Mouse (Mus musculus) heart, embryonic 13.5 days (tissue): ENCODE measurements around the gene Tmem116. TPM values are rescaled to one million over a fixed set of nuclear protein-coding genes. Genes with fewer than 3 reads are reported as not detected.
A peak's percentile ranks its signal among the peaks of the same experiment; 100 is the strongest.

Source experiments
- ATAC-seq: fragments of 200-750 bp; cut with Nextera tagmentation; 2 replicates; pipeline ENCODE4 v1.8.0; 2017; ENCODE audit warnings: moderate TSS enrichment; ENCODE audit not compliant: insufficient number of reproducible peaks, low FRiP score, low TSS enrichment; ENCODE audit errors: extremely low read depth
- H3K27ac ChIP-seq: fragments of 300-500 bp; sonication (generic); replicated peaks from 2 replicates; pipeline ENCODE4 v1.5.1; 2015; ENCODE audit warnings: moderate library complexity, mild to moderate bottlenecking, inconsistent platforms
- H3K27me3 ChIP-seq: fragments of 300-500 bp; sonication (generic); replicated peaks from 2 replicates; pipeline ENCODE4 v1.6.1; 2015; ENCODE audit warnings: mild to moderate bottlenecking, inconsistent platforms
- H3K36me3 ChIP-seq: fragments of 300-500 bp; sonication (generic); 2 replicates; pipeline ENCODE4 v1.6.1; 2015; ENCODE audit warnings: mild to moderate bottlenecking, inconsistent platforms
- H3K4me1 ChIP-seq: fragments of 300-500 bp; sonication (generic); 2 replicates; pipeline ENCODE4 v1.6.1; 2015; ENCODE audit warnings: inconsistent platforms
- H3K4me2 ChIP-seq: fragments of 300-500 bp; sonication (generic); 2 replicates; pipeline ENCODE4 v1.6.1; 2015; ENCODE audit warnings: inconsistent platforms, mild to moderate bottlenecking, moderate library complexity
- H3K4me3 ChIP-seq: fragments of 300-500 bp; sonication (generic); 2 replicates; pipeline ENCODE4 v1.5.1; 2015; ENCODE audit warnings: moderate library complexity, mild to moderate bottlenecking, inconsistent platforms
- H3K9ac ChIP-seq: fragments of 300-500 bp; sonication (generic); 2 replicates; pipeline ENCODE4 v1.6.1; 2015; ENCODE audit warnings: inconsistent platforms, mild to moderate bottlenecking, moderate library complexity
- H3K9me3 ChIP-seq: fragments of 300-500 bp; sonication (generic); 2 replicates; pipeline ENCODE4 v1.6.1; 2016; ENCODE audit warnings: inconsistent platforms
- WGBS: fragments of 180-500 bp; shearing (Covaris S2); methylation state at CpG from one replicate; pipeline ENCODE4 v1.1.7; 2015; ENCODE audit warnings: mixed read lengths; 5-methylcytosine and 5-hydroxymethylcytosine counted together
- polyA plus RNA-seq: library from polyadenylated mRNA; unstranded; fragments of >200 nt; fragmentation: Nextera tagmentation; extraction: Ambion mirVana; gene quantifications from 2 replicates; pipeline ENCODE4 v1.2.1, GENCODE M21; 2015

The Tmem116 gene
- polyA plus RNA-seq, 1 experiment from 2014 or later = 3.9 TPM

DNA sequence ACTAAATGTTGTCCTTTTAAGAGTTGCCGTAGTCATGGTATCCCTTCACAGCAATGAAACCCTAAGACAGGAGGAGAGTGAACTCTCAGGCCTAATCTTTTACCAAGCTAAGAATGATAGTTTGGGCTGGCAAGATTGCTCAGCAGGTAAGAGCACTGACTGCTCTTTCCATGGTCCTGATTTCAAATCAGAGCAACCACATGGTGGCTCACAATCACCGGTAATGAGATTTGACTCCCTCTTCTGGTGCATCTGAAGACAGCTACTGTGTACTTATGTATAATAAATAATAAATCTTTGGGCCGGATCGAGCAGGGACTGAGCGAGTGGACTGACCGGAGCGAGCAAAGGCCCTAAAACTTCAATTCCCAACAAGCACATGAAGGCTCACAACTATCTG is 89.5 kb downstream of the Tmem116 start:
- no peak overlapping the region for H3K27ac ChIP-seq
- no peaks in the 10 kb centered on the region for H3K9me3 ChIP-seq
- H3K27me3 ChIP-seq = no peaks in the 10 kb centered on the region
- no peak overlapping the region for H3K4me3 ChIP-seq
- no peak overlapping the region for H3K9ac ChIP-seq
- H3K36me3 ChIP-seq = peaks cover 25% of the 10 kb centered on the region
- no peak overlapping the region for H3K4me2 ChIP-seq
- ATAC-seq = no peak
- 85% methylated on average over 7 of the region's 7 CpGs for WGBS
- H3K4me1 ChIP-seq = peaks cover 30% of the 10 kb centered on the region

DNA sequence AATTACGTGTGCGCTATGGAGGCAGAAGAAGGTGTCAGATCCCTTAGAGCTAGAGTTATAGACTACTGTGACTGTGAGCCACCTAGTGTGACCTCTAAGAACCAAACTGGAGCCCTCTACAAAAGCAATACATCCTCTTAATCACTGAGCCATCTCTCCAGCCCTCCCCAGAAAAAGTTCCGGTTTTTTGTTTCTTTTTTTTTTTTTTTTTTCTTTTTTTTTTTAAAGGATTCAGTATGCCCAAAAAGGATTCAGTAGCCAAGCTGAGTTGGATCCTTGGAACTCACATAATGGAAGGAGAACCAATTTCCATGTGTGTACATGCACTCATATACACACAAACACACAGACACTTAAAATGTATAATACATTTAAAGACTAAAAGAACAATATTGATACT is 91.7 kb downstream of the Tmem116 start:
- Histone ChIP-seq H3K27me3 (no peaks in the 10 kb centered on the region), H3K9ac (no peak overlapping the region), H3K27ac (no peak overlapping the region), H3K9me3 (no peaks in the 10 kb centered on the region), H3K4me2 (no peak overlapping the region), H3K4me1 (peaks cover 32% of the 10 kb centered on the region), H3K4me3 (no peak overlapping the region), H3K36me3 (peaks cover 9% of the 10 kb centered on the region; the same call in 1 of the 2 replicates)
- 84% methylated on average over 3 of the region's 3 CpGs for WGBS
- no peak for ATAC-seq

DNA sequence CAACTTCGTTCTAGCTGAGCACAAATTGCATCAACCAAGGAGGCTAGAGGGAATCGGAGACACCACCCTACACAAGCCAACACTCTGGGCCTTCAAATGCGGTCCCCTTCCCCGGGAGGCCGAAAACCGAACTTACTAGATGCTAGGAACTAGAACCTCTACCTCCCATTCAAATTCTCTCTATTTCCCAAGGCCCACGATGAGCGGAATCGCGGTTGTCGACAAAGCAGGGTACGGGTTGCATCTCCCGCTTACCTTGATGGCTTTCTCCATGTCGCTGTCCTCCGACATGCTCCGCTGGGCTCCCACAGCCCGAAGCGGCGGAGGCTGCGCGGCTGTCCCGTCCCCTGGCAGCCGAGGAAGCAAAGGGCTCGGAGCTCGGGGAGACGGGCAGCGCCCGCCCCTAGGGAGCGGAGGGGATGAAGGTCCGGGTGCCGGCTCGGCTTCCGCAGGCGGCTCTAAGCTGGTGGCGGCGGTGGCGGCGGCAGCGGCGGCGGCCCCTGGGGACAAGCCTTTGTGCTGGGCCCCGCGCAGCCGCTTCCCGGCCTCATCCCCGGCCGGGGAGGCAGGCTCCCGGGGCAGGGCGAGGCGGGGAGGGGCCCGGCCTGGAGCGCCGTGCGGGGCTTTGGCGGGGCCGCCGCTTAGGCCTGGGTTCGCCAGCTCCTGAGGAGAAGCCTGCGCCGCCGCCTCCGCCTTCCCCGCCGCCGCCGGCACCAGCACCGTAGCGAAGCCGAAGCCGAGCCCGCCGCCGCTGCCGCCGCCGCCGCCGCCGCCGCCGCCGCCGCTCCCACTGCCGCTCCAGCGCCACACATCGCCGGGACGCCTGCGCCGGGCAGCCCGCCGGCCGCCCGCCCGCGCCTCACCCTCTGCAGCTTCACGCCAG is 93.5 kb downstream of the Tmem116 start, which contains the start of the genes Adam1a and Gm42878:
Adam1a (minus strand) TSS at position 573 of the 883 bp plus-strand sequence.
Gm42878 (minus strand) TSS at position 573 of the 883 bp plus-strand sequence.
- H3K36me3 ChIP-seq = no peaks in the 10 kb centered on the region
- peak within 1 kb of the TSS; percentile 100 for H3K4me3 ChIP-seq
- H3K27me3 ChIP-seq = no peaks in the 10 kb centered on the region
- H3K9ac ChIP-seq = peak within 1 kb of the TSS; percentile 98
- H3K27ac ChIP-seq = peak within 1 kb of the TSS; percentile 90
- peak; percentile 50 for ATAC-seq
- H3K4me2 ChIP-seq = peak within 1 kb of the TSS; percentile 97
- H3K4me1 ChIP-seq = peaks cover 32% of the 10 kb centered on the region
- under 1% methylated on average over 76 of the region's 97 CpGs for WGBS
- H3K9me3 ChIP-seq = no peaks in the 10 kb centered on the region

DNA sequence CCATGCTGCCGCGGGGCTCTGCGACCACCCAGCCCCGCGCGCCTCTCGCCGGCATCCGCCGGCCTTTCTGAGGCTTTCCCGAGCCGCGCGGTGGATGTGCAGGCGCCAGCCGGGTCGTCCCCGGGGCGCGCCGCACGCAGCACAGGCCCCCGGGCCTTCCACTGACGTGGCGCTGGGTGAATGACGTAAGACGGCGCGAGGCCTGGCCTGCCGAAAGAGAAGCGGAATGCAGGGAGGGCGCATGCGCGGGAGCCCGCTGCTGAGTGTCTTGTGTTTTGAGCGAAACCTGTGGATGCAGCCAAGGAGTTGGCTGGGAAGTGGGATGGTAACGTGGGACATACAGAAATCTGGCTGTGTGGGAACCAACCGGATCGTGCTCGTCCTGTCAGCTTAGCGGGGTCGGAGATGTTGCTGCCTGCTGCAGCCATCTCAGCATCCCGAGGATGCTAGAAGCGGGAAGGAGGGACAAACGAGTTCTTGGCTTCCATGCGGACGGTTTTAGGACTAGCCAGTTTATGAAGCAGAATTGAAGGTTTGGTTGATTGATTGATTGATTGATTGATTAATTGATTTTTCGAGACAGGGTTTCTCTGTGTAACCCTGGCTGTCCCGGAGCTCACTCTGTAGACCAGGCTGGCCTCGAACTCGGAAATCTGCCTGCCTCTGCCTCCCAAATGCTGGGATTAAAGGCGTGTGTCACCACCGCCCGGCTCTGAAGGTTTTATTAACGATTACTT is 94.3 kb downstream of the Tmem116 start, which contains the start of gene Mapkapk5:
Mapkapk5 (minus strand) TSS at position 113 of the 737 bp plus-strand sequence.
- Histone ChIP-seq H3K36me3 (no peaks in the 10 kb centered on the region), H3K4me2 (peak within 1 kb of the TSS; percentile 97), H3K9ac (peak within 1 kb of the TSS; percentile 98), H3K4me1 (peaks cover 32% of the 10 kb centered on the region), H3K27me3 (no peaks in the 10 kb centered on the region), H3K4me3 (peak within 1 kb of the TSS; percentile 100), H3K9me3 (no peaks in the 10 kb centered on the region), H3K27ac (peak within 1 kb of the TSS; percentile 90)
- peak; percentile 90 for ATAC-seq
- WGBS = 2% methylated on average over 55 of the region's 55 CpGs

DNA sequence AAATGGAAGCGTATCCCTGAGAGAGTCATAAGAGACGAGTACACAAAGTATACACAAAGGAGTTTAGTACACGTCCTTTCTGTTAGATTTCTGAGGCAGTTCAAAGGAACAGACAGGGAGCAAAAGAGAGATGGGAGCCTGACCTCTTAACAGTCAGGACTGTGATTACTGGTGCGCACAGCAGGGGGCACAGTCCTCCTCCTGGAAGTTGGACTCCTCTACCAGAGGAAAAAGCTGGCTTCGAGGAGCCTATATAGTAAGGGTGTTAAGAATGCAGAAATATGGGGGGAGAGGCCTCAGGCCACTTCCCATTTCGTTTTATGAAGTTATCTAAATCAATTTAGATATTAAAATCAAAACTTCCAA is 94.8 kb downstream of the Tmem116 start:
- ATAC-seq = no peak

DNA sequence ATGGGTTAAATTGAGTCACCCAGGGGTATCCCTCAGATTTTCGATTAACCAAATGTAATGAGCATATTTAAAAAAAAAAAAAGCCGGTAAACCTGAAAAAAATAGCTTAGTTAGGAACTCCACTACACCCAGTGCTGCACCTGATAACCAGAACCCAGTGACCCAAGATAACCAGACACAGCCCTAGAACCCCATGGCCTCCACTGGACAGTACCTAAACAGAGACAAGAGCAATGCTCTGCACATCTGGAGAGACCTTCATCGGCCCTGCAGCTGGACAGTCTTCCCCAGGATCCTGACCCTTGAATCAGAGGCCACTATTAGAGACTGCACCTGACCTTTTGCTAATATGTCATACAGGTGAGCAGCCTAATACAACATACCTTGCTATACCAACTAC is 95.4 kb downstream of the Tmem116 start:
- no peak for ATAC-seq
- peaks cover 32% of the 10 kb centered on the region for H3K4me1 ChIP-seq
- H3K27ac ChIP-seq = no peak overlapping the region
- H3K4me2 ChIP-seq = no peak overlapping the region
- no peaks in the 10 kb centered on the region for H3K27me3 ChIP-seq
- H3K9ac ChIP-seq = no peak overlapping the region
- WGBS = 89% methylated on average over 3 of the region's 3 CpGs
- H3K4me3 ChIP-seq = no peak overlapping the region
- H3K36me3 ChIP-seq = no peaks in the 10 kb centered on the region
- no peaks in the 10 kb centered on the region for H3K9me3 ChIP-seq

More for the DNA sequence above, 94.8 kb downstream of the Tmem116 start:
- Histone ChIP-seq H3K4me1 (peaks cover 32% of the 10 kb centered on the region), H3K27ac (peak overlapping the region; percentile 90), H3K9me3 (no peaks in the 10 kb centered on the region), H3K27me3 (no peaks in the 10 kb centered on the region), H3K9ac (peak overlapping the region; percentile 98), H3K36me3 (no peaks in the 10 kb centered on the region), H3K4me3 (peak overlapping the region; percentile 100), H3K4me2 (peak overlapping the region; percentile 97)
- WGBS = 32% methylated on average over 6 of the region's 6 CpGs

GRCm38 (mm10) chr5:121549196-121549595 is 97.5 kb downstream of the Tmem116 start:
- ATAC-seq = no peak
- no peaks in the 10 kb centered on the region for H3K27me3 ChIP-seq
- H3K4me1 ChIP-seq = peaks cover 13% of the 10 kb centered on the region
- no peak overlapping the region for H3K4me3 ChIP-seq
- H3K9me3 ChIP-seq = no peaks in the 10 kb centered on the region
- no peak overlapping the region for H3K4me2 ChIP-seq
- 73% methylated on average over 7 of the region's 7 CpGs for WGBS
- H3K9ac ChIP-seq = no peak overlapping the region
- H3K36me3 ChIP-seq = no peaks in the 10 kb centered on the region
- no peak overlapping the region for H3K27ac ChIP-seq

DNA sequence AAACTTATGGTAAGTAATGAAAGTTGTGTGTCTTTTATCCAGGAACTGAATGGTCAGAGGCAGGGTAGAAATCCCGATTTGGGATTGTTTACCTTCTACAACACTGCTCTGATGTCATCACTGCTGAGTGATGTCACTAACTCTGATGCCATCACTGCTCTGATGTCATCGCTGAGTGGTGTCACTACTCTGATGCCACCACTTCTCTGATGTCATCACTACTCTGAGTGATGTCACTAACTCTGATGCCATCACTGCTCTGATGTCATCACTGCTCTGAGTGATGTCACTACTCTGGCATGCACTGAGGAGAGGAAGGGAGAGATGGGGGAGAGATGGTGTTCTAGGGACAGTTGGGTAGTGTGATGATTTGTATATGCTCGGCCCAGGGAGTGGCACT is 110.7 kb downstream of the Tmem116 start:
- no peak for ATAC-seq
- peaks cover 15% of the 10 kb centered on the region for H3K4me1 ChIP-seq
- no peak overlapping the region for H3K4me2 ChIP-seq
- no peak overlapping the region for H3K27ac ChIP-seq
- H3K9me3 ChIP-seq = no peaks in the 10 kb centered on the region
- no peak overlapping the region for H3K4me3 ChIP-seq
- peaks cover 2% of the 10 kb centered on the region; the same call in 1 of the 2 replicates for H3K36me3 ChIP-seq
- H3K27me3 ChIP-seq = no peaks in the 10 kb centered on the region
- H3K9ac ChIP-seq = no peak overlapping the region
- WGBS = 77% methylated on average over 3 of the region's 3 CpGs

DNA sequence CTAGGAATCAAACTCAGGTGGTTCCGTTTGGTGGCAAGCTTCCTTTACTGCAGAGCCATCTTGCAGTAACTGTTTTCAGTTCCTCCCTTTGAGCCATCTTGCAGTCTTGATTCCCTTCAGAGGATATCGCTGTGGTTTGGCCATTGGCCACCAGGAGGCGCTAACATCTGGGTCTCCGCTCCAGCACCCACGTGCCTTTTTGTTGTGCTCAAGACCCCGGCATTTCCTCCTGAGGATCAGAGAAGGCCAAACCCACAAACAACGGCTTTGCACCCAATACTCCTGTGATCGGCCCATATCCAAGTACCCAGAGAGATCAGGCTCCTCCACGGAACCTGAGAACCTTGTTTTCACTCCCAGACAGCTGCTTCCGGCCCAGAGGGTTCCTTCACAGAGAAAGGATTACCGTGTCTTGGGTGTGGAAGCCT is 112.8 kb downstream of the Tmem116 start:
- H3K27me3 ChIP-seq = no peaks in the 10 kb centered on the region
- H3K9ac ChIP-seq = peak overlapping the region; percentile 58; the same call in 1 of the 2 replicates
- WGBS = 9% methylated on average over 11 of the region's 11 CpGs
- no peaks in the 10 kb centered on the region for H3K9me3 ChIP-seq
- H3K4me3 ChIP-seq = peak overlapping the region; percentile 27
- H3K4me1 ChIP-seq = peaks cover 16% of the 10 kb centered on the region
- H3K27ac ChIP-seq = no peak overlapping the region
- H3K36me3 ChIP-seq = peaks cover 2% of the 10 kb centered on the region; the same call in 1 of the 2 replicates
- no peak for ATAC-seq
- H3K4me2 ChIP-seq = peak overlapping the region; percentile 60

GRCm38 (mm10) chr5:121566035-121566681 is 114.5 kb downstream of the Tmem116 start:
- H3K27me3 ChIP-seq = no peaks in the 10 kb centered on the region
- H3K36me3 ChIP-seq = peaks cover 8% of the 10 kb centered on the region
- H3K4me3 ChIP-seq = no peak overlapping the region
- no peak for ATAC-seq
- H3K9ac ChIP-seq = no peak overlapping the region
- H3K27ac ChIP-seq = no peak overlapping the region
- peaks cover 22% of the 10 kb centered on the region for H3K4me1 ChIP-seq
- H3K9me3 ChIP-seq = no peaks in the 10 kb centered on the region
- whole genome bisulfite sequencing = 84% methylated on average over 16 of the region's 16 CpGs
- no peak overlapping the region for H3K4me2 ChIP-seq

DNA sequence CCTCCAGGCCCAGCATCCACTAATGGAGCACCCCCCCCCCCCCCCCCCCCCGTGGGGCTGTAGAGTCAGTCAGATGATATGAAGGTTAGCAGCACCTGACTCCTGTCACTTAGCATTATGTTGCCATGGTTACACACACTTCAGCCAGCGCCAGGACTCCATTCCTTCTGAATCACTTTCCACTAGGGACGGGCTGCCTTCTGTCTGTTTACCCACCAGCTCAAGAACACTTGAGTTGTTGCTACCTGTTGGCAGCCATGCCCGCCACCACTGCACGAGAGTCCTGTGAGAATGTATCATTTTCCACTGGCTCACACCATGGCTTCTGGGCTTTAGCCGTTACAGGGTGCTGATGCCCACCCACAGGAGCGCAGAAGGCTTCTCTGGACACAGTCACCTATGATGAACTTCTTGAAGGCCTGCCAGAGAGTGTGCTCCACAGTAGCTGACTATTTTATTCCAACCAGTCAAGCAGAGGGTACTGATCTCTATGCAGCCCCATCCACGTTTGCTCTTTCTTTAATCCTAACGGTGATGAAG is 118.3 kb downstream of the Tmem116 start:
- ATAC-seq = no peak
- Histone ChIP-seq H3K9ac (no peak overlapping the region), H3K4me1 (peaks cover 21% of the 10 kb centered on the region), H3K36me3 (peaks cover 23% of the 10 kb centered on the region), H3K4me3 (no peak overlapping the region), H3K4me2 (no peak overlapping the region), H3K27me3 (no peaks in the 10 kb centered on the region), H3K27ac (no peak overlapping the region), H3K9me3 (no peaks in the 10 kb centered on the region)
- WGBS = 69% methylated on average over 9 of the region's 9 CpGs
